Mouse (Mus musculus): ENCODE measurements around the gene Akt1. TPM values are rescaled to one million over a fixed set of nuclear protein-coding genes. Genes with fewer than 3 reads are reported as not detected.

Gene Akt1
- polyA plus RNA-seq (2015; fragmentation: Nextera tagmentation; extraction: Ambion mirVana) = 53.1 and 68.4 TPM in 2 replicates

DNA sequence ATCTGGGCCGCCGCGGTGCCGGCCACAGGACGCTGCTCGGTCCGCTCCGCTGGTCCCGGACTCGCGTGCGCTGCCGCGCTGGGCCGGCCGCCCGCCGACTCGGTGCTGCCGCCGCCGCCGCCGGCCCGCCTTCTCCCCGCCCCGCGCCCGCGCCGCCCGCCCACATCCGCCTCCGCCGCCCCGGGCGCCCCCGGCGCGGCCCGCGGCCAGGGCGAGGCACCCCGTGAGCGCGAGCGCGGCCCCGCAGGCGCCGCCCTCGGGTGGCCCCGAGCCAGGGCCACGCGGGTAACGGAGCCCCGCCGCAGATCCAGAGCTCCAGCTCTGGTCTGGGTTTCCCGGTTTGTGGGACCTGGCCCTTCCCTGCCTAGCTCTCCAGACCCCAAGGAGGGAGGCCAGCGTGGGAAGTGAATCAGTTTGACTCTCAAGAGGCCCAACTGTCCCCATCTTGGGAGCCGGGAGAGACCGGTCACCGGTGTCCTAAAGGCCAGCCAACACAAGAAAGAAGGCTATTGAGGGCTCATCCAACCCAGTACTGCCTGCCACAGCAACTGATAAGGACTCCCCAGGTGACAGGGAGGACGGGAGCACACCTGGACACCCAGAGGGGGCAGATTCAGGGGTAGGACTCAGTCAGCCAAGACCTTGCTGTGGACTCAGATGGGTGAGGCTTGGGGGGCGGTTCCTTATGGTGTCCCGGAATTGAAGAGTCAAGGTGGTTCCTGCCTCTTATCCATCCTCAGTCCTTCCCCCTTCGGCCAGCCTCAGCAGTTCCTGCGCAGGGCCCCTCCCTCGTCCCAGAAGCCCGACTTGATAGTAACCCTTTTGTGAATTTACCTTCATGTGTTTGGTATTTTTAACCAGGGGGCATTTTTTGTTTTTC lies at the start of gene Akt1:
Akt1 (minus strand) TSS at position 753 of the 880 bp plus-strand sequence.

GRCm38 (mm10) chr12:112720216-112720615 lies 45.5 kb upstream of the Akt1 start, which contains the start of gene Cep170b:
TSS of gene Cep170b (plus strand) at chr12:112720455.

GRCm38 (mm10) chr12:112678555-112679026 lies 3.9 kb upstream of the Akt1 start, which contains the start of gene Zbtb42:
TSS of gene Zbtb42 (plus strand) at chr12:112678828.

DNA sequence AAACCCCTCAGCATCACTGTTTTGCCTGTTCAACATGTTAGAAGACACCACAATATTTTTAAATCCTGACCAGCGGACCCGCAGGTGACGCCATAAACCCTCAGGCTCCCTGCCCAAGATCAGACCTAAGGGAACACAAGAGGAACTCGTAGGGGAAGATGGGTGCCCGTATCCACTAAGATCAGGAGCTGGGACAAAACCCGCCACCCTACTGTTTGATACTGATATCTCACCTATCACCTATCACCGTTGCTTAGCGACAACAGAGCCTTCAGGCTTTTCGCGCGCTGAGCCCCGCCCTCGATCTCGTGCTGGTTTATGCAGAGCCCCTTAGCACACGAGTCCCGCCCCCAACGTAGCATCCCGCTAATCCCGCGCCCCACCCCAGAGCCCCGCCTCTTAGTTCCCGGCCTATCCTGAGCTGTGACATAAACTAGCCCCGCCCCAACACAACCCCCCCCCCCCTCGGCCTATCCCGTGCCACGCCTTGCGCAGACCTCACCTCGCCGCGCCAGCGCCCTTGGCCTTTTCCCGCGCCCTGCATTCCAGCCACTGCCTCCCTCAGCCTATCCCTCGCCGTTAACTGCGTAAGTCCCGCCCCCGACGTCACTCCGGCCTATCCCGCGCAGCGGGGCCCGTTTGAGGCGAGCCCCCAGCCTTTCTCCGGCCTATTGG lies 30.4 kb downstream of the Akt1 start, which contains the start of gene Siva1:
Siva1 (plus strand) TSS at position 500 of the 675 bp plus-strand sequence.

GRCm38 (mm10) chr12:112619686-112620353 lies 54.9 kb downstream of the Akt1 start, which contains the start of gene Adssl1:
TSS of gene Adssl1 (plus strand) at chr12:112620045.

Small RNA genes within 50 kb of the gene (microRNA-seq; reads per million reads assigned to microRNA genes)
- not detected for gene Mir6939

Other genes starting within 250 kb of the Akt1 start
- gene A530016L24Rik, start 185.4 kb downstream of the Akt1 start, polyA plus RNA-seq (2015; fragmentation: Nextera tagmentation; extraction: Ambion mirVana) = not detected in 2 replicates
- 0.05 and 0.08 TPM in 2 replicates for gene Tmem179, start 158.1 kb downstream of the Akt1 start, polyA plus RNA-seq (2015; fragmentation: Nextera tagmentation; extraction: Ambion mirVana)
- gene Inf2, start 86.1 kb downstream of the Akt1 start, polyA plus RNA-seq (2015; fragmentation: Nextera tagmentation; extraction: Ambion mirVana) = 6.8 and 7.1 TPM in 2 replicates
- 19.4 and 26.4 TPM in 2 replicates for gene Adssl1, start 54.8 kb downstream of the Akt1 start, polyA plus RNA-seq (2015; fragmentation: Nextera tagmentation; extraction: Ambion mirVana)
- 136 and 146 TPM in 2 replicates for gene Siva1, start 30.2 kb downstream of the Akt1 start, polyA plus RNA-seq (2015; fragmentation: Nextera tagmentation; extraction: Ambion mirVana)
- 12.7 and 13.9 TPM in 2 replicates for gene Zbtb42, start 3.9 kb upstream of the Akt1 start, polyA plus RNA-seq (2015; fragmentation: Nextera tagmentation; extraction: Ambion mirVana)
- gene Cep170b, start 45.6 kb upstream of the Akt1 start, polyA plus RNA-seq (2015; fragmentation: Nextera tagmentation; extraction: Ambion mirVana) = 12.3 and 13.7 TPM in 2 replicates
- 9.9 and 10.0 TPM in 2 replicates for gene Pld4, start 85.8 kb upstream of the Akt1 start, polyA plus RNA-seq (2015; fragmentation: Nextera tagmentation; extraction: Ambion mirVana)
- gene Ahnak2, start 127.8 kb upstream of the Akt1 start, polyA plus RNA-seq (2015; fragmentation: Nextera tagmentation; extraction: Ambion mirVana) = 21.2 and 22.1 TPM in 2 replicates
- 5.8 TPM in 2 replicates for gene Clba1, start 134.1 kb upstream of the Akt1 start, polyA plus RNA-seq (2015; fragmentation: Nextera tagmentation; extraction: Ambion mirVana)
- 29.8 and 35.8 TPM in 2 replicates for gene Cdca4, start 154.5 kb upstream of the Akt1 start, polyA plus RNA-seq (2015; fragmentation: Nextera tagmentation; extraction: Ambion mirVana)
- gene Gpr132, start 193.3 kb upstream of the Akt1 start, polyA plus RNA-seq (2015; fragmentation: Nextera tagmentation; extraction: Ambion mirVana) = 0.23 and 0.52 TPM in 2 replicates

All from urinary bladder, postnatal 0 days (tissue).